Mouse (Mus musculus): Measurements from ENCODE around the gene Psd4. TPM values are rescaled to one million over a fixed set of nuclear protein-coding genes. Genes with fewer than 3 reads are reported as not detected.

Gene Psd4
- total and polyA plus RNA-seq, 3 experiments: 54.8 to 66.8 (median 55.0) TPM

GRCm38 (mm10) chr2:24443256-24443790, 75.9 kb downstream of the Psd4 start:
- Histone ChIP-seq H3K27ac (ENCODE audit: insufficient read depth, low read depth) (no peak overlapping the region), H3K4me3 (replicated peaks in 1 of 3; ENCODE audit: low read depth in 2 of 3, low read length in 2 of 3, poor library complexity in 1 of 3) (no peak overlapping the region), H3K9me3 (replicated peaks; ENCODE audit: low read length) (no peaks in the 10 kb centered on the region), H3K4me1 (ENCODE audit: control insufficient read depth in 1 of 2, insufficient read depth in 2 of 2) (no peaks in the 10 kb centered on the region), H3K79me2 (replicated peaks; ENCODE audit: control insufficient read depth, extremely low read depth, insufficient read depth, poor library complexity, severe bottlenecking) (no peaks in the 10 kb centered on the region), H3K36me3 (replicated peaks in 1 of 2; ENCODE audit: control insufficient read depth in 1 of 2, insufficient read depth in 1 of 2, low read length in 1 of 2) (no peaks in the 10 kb centered on the region), H3K4me2 (ENCODE audit: insufficient read depth, low read depth, poor library complexity, severe bottlenecking) (no peak overlapping the region), H3K9ac (ENCODE audit: insufficient read depth, low read depth) (no peak overlapping the region), H3K27me3 (replicated peaks) (no peaks in the 10 kb centered on the region)
- TF ChIP-seq KAT2A (IDR thresholded peaks at IDR 0.05; ENCODE audit: insufficient replicate concordance, low read length): no peak
- no peak for TF ChIP-seq ELF1 (IDR thresholded peaks at IDR 0.05; ENCODE audit: low read depth, low read length)
- TF ChIP-seq ZMIZ1 (IDR thresholded peaks at IDR 0.05; ENCODE audit: low read depth, low read length): no peak
- no peak for TF ChIP-seq GABPA (IDR thresholded peaks at IDR 0.05; ENCODE audit: insufficient replicate concordance, low read depth, low read length)
- no peak for TF ChIP-seq ETS1 (conservative IDR thresholded peaks at IDR 0.05; ENCODE audit: low read depth, low read length)
- no peak for TF ChIP-seq EP300 (IDR thresholded peaks at IDR 0.05; ENCODE audit: low read length)
- no peak for TF ChIP-seq MAFK (IDR thresholded peaks at IDR 0.05; ENCODE audit: insufficient replicate concordance, low read length)
- no peak for TF ChIP-seq MAX (IDR thresholded peaks at IDR 0.05; ENCODE audit: low read length)
- no peak for TF ChIP-seq MEF2A (IDR thresholded peaks at IDR 0.05; ENCODE audit: borderline replicate concordance, low read depth, low read length)
- no peak for TF ChIP-seq CHD1 (IDR thresholded peaks at IDR 0.05; ENCODE audit: low read depth, low read length)
- TF ChIP-seq RCOR1 (conservative IDR thresholded peaks at IDR 0.05; ENCODE audit: low read depth, low read length): no peak
- no peak for TF ChIP-seq TCF12 (IDR thresholded peaks at IDR 0.05; ENCODE audit: low read depth, low read length)
- TF ChIP-seq POLR2AphosphoS2 (IDR thresholded peaks at IDR 0.05; ENCODE audit: low read depth, low read length): no peak
- in situ Hi-C loops (cut with MboI; ENCODE audit: low pct_ligation_motif_present, low pct_unique_long_range_greater_than_20kb, low sequenced_read_pairs): no loop called here
- dilution Hi-C loops (cut with MboI; ENCODE audit: extremely low pct_ligation_motif_present, extremely low pct_unique_long_range_greater_than_20kb, low sequenced_read_pairs): no loop called here
- no peak for DNase-seq (ENCODE audit: extremely low read depth)

- no peak for DNase-seq (ENCODE audit: extremely low read depth)
- no peak overlapping the region for H3K27ac ChIP-seq (ENCODE audit: insufficient read depth, low read depth)
- no peaks in the 10 kb centered on the region for H3K9me3 ChIP-seq (replicated peaks; ENCODE audit: low read length)
- H3K79me2 ChIP-seq (replicated peaks; ENCODE audit: control insufficient read depth, extremely low read depth, insufficient read depth, poor library complexity, severe bottlenecking): no peaks in the 10 kb centered on the region
- TF ChIP-seq UBTF (IDR thresholded peaks at IDR 0.05; ENCODE audit: low read depth, low read length) (no peak), BHLHE40 (IDR thresholded peaks at IDR 0.05; ENCODE audit: low read depth, low read length) (no peak), CHD2 (IDR thresholded peaks at IDR 0.05; ENCODE audit: low read length) (no peak), ZC3H11A (IDR thresholded peaks at IDR 0.05; ENCODE audit: low read depth, low read length) (no peak), JUND (conservative IDR thresholded peaks at IDR 0.05; ENCODE audit: low read depth, low read length) (no peak), MXI1 (IDR thresholded peaks at IDR 0.05; ENCODE audit: low read depth, low read length) (no peak), JUN (IDR thresholded peaks at IDR 0.05; ENCODE audit: insufficient read depth, low read depth, low read length) (no peak), CTCF (conservative IDR thresholded peaks at IDR 0.05 in 1 of 2, IDR thresholded peaks at IDR 0.05 in 1 of 2; ENCODE audit: low read depth in 2 of 2, low read length in 2 of 2) (no peak), USF2 (conservative IDR thresholded peaks at IDR 0.05; ENCODE audit: low read depth, low read length) (no peak), ZMIZ1 (IDR thresholded peaks at IDR 0.05; ENCODE audit: low read depth, low read length) (no peak), ETS1 (conservative IDR thresholded peaks at IDR 0.05; ENCODE audit: low read depth, low read length) (no peak), MYC (IDR thresholded peaks at IDR 0.05; ENCODE audit: low read depth, low read length) (no peak), POLR2A (IDR thresholded peaks at IDR 0.05; ENCODE audit: low read depth, low read length) (no peak), SIN3A (IDR thresholded peaks at IDR 0.05; ENCODE audit: low read length) (no peak), ZNF384 (IDR thresholded peaks at IDR 0.05; ENCODE audit: low read depth, low read length) (no peak), NRF1 (IDR thresholded peaks at IDR 0.05; ENCODE audit: low read depth, low read length) (no peak), RCOR1 (conservative IDR thresholded peaks at IDR 0.05; ENCODE audit: low read depth, low read length) (no peak)
- H3K4me2 ChIP-seq (ENCODE audit: insufficient read depth, low read depth, poor library complexity, severe bottlenecking): no peak overlapping the region
- peaks cover 1% of the 10 kb centered on the region for H3K27me3 ChIP-seq (replicated peaks)
- H3K4me1 ChIP-seq (ENCODE audit: control insufficient read depth in 1 of 2, insufficient read depth in 2 of 2): no peaks in the 10 kb centered on the region
- H3K4me3 ChIP-seq (replicated peaks in 1 of 3; ENCODE audit: low read depth in 2 of 3, low read length in 2 of 3, poor library complexity in 1 of 3): no peak overlapping the region
- H3K36me3 ChIP-seq (replicated peaks in 1 of 2; ENCODE audit: control insufficient read depth in 1 of 2, insufficient read depth in 1 of 2, low read length in 1 of 2): no peaks in the 10 kb centered on the region
- in situ Hi-C loops (cut with MboI; ENCODE audit: low pct_ligation_motif_present, low pct_unique_long_range_greater_than_20kb, low sequenced_read_pairs): no loop called here
- dilution Hi-C loops (cut with MboI; ENCODE audit: extremely low pct_ligation_motif_present, extremely low pct_unique_long_range_greater_than_20kb, low sequenced_read_pairs): no loop called here
- H3K9ac ChIP-seq (ENCODE audit: insufficient read depth, low read depth): no peak overlapping the region
These were observed 81.7 kb downstream of the Psd4 start for GRCm38 (mm10) chr2:24449111-24449510.

All from CH12.LX (cell line).